Mouse (Mus musculus) intestine, postnatal 0 days (tissue): ENCODE results near the gene Sptb. TPM values are rescaled to one million over a fixed set of nuclear protein-coding genes. Genes with fewer than 3 reads are reported as not detected.

Source experiments
- ATAC-seq: fragments of 200-750 bp; cut with Nextera tagmentation; 2 replicates; pipeline ENCODE4 v1.8.0; 2017; ENCODE audit warnings: mild to moderate bottlenecking, moderate TSS enrichment, moderate library complexity
- H3K27ac ChIP-seq: fragments of 300-500 bp; sonication (generic); 2 replicates; pipeline ENCODE4 v1.5.1; 2014; ENCODE audit warnings: mild to moderate bottlenecking, low read depth, low read length, moderate library complexity
- H3K27me3 ChIP-seq: fragments of 300-500 bp; sonication (generic); replicated peaks from 2 replicates; pipeline ENCODE4 v1.6.1; 2014; ENCODE audit warnings: low read length, mixed read lengths; ENCODE audit not compliant: control insufficient read depth, insufficient read depth
- H3K36me3 ChIP-seq: fragments of 300-500 bp; sonication (generic); 2 replicates; pipeline ENCODE4 v1.6.1; 2014; ENCODE audit warnings: mild to moderate bottlenecking, moderate library complexity; ENCODE audit not compliant: control insufficient read depth, insufficient read depth
- H3K4me1 ChIP-seq: fragments of 300-500 bp; sonication (generic); replicated peaks from 2 replicates; pipeline ENCODE4 v1.6.1; 2014; ENCODE audit warnings: antibody characterized with exemption, low read length, mixed read lengths; ENCODE audit not compliant: control insufficient read depth, insufficient read depth
- H3K4me2 ChIP-seq: fragments of 300-500 bp; sonication (generic); replicated peaks from 2 replicates; pipeline ENCODE4 v1.6.1; 2014; ENCODE audit warnings: low read depth, mild to moderate bottlenecking, moderate library complexity
- H3K4me3 ChIP-seq: fragments of 300-500 bp; sonication (generic); 2 replicates; pipeline ENCODE4 v1.5.1; 2014; ENCODE audit warnings: low read depth, low read length
- H3K9ac ChIP-seq: fragments of 300-500 bp; sonication (generic); 2 replicates; pipeline ENCODE4 v1.6.1; 2014; ENCODE audit warnings: mild to moderate bottlenecking, low read depth, low read length
- H3K9me3 ChIP-seq: fragments of 300-500 bp; sonication (generic); 2 replicates; pipeline ENCODE4 v1.6.1; 2016; ENCODE audit warnings: mixed run types; ENCODE audit not compliant: control insufficient read depth
- CTCF ChIP-seq: sonication (generic); IDR thresholded peaks from 2 replicates; pipeline ENCODE4 v1.5.1; 2016; ENCODE audit warnings: low read depth, mild to moderate bottlenecking, control low read depth, antibody characterized with exemption, moderate library complexity
- WGBS: fragments of 180-500 bp; shearing (Covaris S2); extraction: QIAGEN DNeasy Blood & Tissue Kit; methylation state at CpG from one replicate; pipeline ENCODE4 v1.1.7; 2014; 5-methylcytosine and 5-hydroxymethylcytosine counted together
- polyA plus RNA-seq: library from polyadenylated mRNA; unstranded; fragments of >200 nt; fragmentation: Nextera tagmentation; extraction: Ambion mirVana; gene quantifications from 2 replicates; pipeline ENCODE4 v1.2.1, GENCODE M21; 2015

The Sptb gene
- polyA plus RNA-seq, 1 experiment from 2014 or later = 0.35 TPM

DNA sequence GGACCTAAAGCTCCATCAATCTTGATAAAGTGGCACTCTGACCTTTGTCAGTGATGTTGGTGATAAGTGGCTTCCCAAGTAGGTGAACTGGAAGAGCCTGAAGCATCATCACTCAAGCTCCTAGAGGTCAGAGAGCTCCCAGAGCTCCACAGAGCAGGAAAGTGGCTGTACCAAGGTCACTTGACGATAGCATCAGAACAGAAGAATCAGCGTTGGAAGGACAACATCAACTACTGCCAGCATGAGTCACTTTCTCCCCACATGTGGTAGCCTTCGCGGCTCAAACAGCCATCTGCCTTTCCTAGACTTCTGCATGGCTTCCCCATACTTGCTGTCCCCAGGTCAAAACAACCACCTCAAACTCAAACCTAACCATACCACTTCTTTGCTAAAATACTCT lies 67.7 kb downstream of the Sptb start:
- Histone ChIP-seq H3K27ac (no peak overlapping the region), H3K4me3 (no peak overlapping the region), H3K4me1 (no peaks in the 10 kb centered on the region), H3K27me3 (no peaks in the 10 kb centered on the region), H3K9me3 (no peaks in the 10 kb centered on the region), H3K36me3 (no peaks in the 10 kb centered on the region), H3K4me2 (no peak overlapping the region), H3K9ac (no peak overlapping the region)
- no peak for ATAC-seq
- WGBS = 66% methylated on average over 4 of the region's 4 CpGs
- no peak for TF ChIP-seq CTCF

DNA sequence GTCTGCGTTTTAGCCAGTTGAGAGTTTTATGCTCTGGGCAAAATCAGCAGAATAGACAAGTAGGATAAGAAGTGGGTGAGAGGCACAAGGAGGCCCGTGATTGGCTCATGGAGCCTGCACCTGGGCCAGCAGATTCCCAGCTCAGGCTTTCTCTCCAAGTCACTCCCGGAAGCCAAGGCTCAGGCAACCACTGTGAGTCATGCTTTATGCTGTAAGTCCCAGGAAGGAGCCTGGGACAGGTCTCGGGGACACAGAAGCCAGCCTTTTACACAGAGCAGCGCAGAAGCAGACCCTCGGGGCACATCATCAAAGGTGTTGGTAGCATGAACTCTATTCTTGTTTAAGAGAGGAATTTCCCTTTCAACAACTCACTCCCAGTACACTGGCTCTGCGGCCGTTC lies 69.7 kb downstream of the Sptb start:
- no peak for TF ChIP-seq CTCF
- ATAC-seq = no peak
- Histone ChIP-seq H3K4me2 (no peak overlapping the region), H3K27ac (no peak overlapping the region), H3K4me1 (no peaks in the 10 kb centered on the region), H3K36me3 (no peaks in the 10 kb centered on the region), H3K9me3 (no peaks in the 10 kb centered on the region), H3K27me3 (no peaks in the 10 kb centered on the region), H3K4me3 (no peak overlapping the region), H3K9ac (no peak overlapping the region)
- WGBS = 46% methylated on average over 8 of the region's 8 CpGs

DNA sequence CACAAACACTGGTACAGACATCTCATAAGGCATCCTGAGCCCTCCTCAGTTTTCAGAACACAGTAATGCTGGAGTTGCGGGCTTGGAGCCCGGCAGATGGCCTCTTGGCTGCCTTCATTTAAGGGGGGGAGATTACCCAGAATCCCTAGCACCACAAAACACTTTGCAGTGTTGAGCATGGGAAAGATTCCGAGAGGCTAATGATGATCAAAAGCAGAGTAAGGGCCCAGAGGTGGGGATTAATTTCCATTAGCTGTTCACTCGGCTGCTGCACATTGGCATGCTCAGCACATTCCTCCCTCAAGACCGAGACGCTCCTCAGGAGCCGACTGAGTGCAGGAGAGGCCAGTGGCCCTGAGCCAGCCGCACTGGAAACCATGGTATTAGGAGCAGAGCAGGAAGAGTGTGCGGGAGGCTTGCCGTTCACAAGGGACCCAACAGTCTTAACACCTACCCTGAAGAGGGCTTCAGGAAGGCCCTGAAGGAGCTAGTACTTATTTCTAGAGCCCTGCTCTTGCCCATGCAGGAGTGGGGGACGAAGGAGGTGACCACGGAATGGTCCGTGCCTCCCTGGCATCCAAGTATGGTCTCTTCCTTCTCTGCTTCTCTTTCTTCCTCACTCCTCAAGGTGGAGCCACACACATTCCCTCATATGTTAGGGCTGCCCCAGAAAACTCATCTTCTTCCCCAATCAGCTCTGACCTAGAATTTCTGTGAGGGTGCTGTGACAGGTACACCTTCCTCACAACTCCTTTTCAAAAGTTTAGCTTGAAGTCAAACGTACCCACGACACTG lies 75.3 kb downstream of the Sptb start:
- Histone ChIP-seq H3K9ac (no peak overlapping the region), H3K27ac (no peak overlapping the region), H3K4me3 (no peak overlapping the region), H3K4me2 (no peak overlapping the region), H3K4me1 (no peaks in the 10 kb centered on the region), H3K36me3 (no peaks in the 10 kb centered on the region), H3K9me3 (no peaks in the 10 kb centered on the region), H3K27me3 (no peaks in the 10 kb centered on the region)
- ATAC-seq = no peak
- peak; percentile 31; the same call in 1 of the 2 replicates for TF ChIP-seq CTCF
- WGBS = 54% methylated on average over 15 of the region's 15 CpGs

DNA sequence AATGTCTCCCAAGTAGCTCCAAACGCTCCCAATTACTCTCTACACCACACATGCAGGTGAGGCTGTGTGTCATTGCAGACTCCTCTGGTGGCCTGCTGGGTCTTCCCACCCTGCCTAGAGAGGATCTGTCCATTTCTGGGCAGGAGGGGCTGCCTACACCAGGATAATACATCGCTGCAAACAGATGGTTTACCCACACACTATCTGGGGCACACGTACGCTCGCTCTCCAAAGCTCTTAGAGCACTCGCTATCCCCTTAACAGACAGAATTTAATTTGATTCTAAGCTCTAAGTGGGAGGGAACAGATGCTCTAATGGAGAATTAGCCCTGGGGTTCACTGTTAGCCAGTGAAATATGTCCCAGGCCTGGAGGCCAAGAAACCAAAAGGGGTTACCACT lies 87.0 kb downstream of the Sptb start:
- no peak overlapping the region for H3K4me2 ChIP-seq
- 74% methylated on average over 6 of the region's 6 CpGs for WGBS
- H3K27ac ChIP-seq = no peak overlapping the region
- H3K4me3 ChIP-seq = no peak overlapping the region
- H3K9ac ChIP-seq = no peak overlapping the region
- no peaks in the 10 kb centered on the region for H3K27me3 ChIP-seq
- H3K9me3 ChIP-seq = no peaks in the 10 kb centered on the region
- no peaks in the 10 kb centered on the region for H3K4me1 ChIP-seq
- no peak for ATAC-seq
- no peaks in the 10 kb centered on the region for H3K36me3 ChIP-seq
- no peak for TF ChIP-seq CTCF

DNA sequence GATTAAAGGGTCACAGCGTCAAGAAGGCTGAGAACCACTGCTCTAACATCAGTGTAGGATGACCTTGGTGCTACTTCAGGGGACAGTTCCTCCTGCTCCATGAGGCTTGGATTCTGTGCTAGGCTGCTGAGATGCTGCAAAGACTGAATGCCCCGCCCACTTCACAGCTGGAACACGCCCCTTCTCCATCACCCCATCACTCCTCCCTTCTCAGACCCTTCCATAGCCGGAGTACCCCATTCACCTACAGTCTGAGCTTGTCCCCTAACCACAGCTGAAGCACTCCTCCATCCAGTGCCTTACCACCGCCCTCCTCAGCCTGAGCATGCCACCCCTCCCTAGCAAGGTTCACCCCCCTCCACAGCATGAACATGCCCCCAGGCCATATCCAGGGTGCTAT lies 90.5 kb downstream of the Sptb start:
- Histone ChIP-seq H3K4me1 (no peaks in the 10 kb centered on the region), H3K9ac (no peak overlapping the region), H3K27ac (no peak overlapping the region), H3K27me3 (no peaks in the 10 kb centered on the region), H3K4me2 (no peak overlapping the region), H3K9me3 (no peaks in the 10 kb centered on the region), H3K36me3 (no peaks in the 10 kb centered on the region), H3K4me3 (no peak overlapping the region)
- 61% methylated on average over 5 of the region's 5 CpGs for WGBS
- no peak for ATAC-seq
- TF ChIP-seq CTCF = no peak

DNA sequence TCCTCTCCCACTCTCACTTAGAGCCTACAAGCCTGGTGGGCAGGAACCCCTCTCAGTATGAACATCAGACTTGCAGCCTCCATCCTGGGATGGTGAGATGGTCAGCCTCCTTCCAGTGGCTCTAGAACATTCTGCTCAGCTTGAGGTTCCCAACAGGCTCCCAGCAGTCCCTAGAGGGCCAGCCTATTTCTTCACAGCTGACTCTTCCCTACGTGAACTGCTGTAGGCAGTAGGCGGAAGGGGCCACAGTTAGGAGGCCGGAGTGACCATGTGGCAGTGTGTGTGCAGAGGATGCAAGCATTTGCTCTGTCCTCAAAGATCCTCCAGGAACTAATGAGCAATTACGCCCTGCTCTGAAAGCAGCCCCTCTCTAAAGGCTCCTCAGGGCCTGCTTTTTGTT lies 92.2 kb downstream of the Sptb start:
- H3K9ac ChIP-seq = no peak overlapping the region
- no peaks in the 10 kb centered on the region for H3K27me3 ChIP-seq
- H3K4me1 ChIP-seq = no peaks in the 10 kb centered on the region
- no peak overlapping the region for H3K27ac ChIP-seq
- 78% methylated on average over 4 of the region's 4 CpGs for WGBS
- H3K36me3 ChIP-seq = no peaks in the 10 kb centered on the region
- H3K4me3 ChIP-seq = no peak overlapping the region
- no peak for ATAC-seq
- H3K9me3 ChIP-seq = no peaks in the 10 kb centered on the region
- H3K4me2 ChIP-seq = no peak overlapping the region
- no peak for TF ChIP-seq CTCF
